Mouse (Mus musculus): Measurements from ENCODE around the gene Dio3.

GRCm38 (mm10) chr12:110292816-110293215 lies 13.9 kb downstream of the Dio3 start:
- TF ChIP-seq POLR2A (IDR thresholded peaks at IDR 0.05; ENCODE audit: insufficient read depth, low read length) (no peak), EP300 (IDR thresholded peaks at IDR 0.05; ENCODE audit: insufficient read depth, low read depth, low read length) (no peak)

Data from ES-Bruce4 (cell line).